Mouse (Mus musculus): ENCODE results near the gene Mcm3ap. TPM values are rescaled to one million over a fixed set of nuclear protein-coding genes. Genes with fewer than 3 reads are reported as not detected.
A peak's percentile ranks its signal among the peaks of the same experiment; 100 is the strongest.

Gene Mcm3ap
- total RNA-seq, 2 experiments from 2014 or later = 33.0 to 37.5 TPM

DNA sequence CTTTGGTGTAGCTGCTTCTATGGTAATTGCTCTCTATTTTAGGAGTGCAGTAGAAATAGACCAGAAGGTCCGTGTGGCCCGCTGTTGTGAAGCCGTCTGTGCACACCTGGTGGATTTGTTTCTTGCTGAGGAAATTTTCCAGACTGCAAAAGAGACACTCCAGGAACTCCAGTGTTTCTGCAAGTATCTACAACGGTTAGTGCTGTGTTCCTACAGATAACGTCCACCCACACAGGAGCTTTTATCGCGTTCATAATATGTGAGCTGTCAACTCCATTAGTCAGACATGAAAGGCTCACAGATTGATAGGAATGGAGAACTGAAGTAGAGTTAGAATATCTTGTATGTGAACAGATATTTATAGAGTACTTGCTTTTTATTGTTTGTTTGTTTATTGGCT lies 27.6 kb downstream of the Mcm3ap start:
- DNase-seq = peak; percentile 20

DNA sequence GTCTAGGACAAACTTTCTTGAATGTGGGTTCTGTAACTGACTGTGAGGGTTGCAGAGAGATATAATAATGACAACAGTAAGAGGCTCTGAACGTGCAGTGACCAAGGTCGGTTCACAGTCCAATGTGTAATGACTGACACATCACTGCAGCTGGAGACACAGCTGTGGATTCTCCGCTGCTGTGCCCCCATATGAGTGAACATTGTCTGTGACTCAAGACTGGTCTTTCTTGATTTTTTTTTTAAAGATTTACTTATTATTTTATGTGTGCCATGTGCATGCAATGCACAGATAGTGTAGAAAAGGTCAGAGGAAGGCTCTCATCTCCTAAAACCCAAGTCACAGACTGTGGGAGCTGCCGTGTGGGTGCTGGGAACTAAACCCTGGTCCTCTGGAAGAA lies 28.8 kb downstream of the Mcm3ap start:
- DNase-seq = no peak

DNA sequence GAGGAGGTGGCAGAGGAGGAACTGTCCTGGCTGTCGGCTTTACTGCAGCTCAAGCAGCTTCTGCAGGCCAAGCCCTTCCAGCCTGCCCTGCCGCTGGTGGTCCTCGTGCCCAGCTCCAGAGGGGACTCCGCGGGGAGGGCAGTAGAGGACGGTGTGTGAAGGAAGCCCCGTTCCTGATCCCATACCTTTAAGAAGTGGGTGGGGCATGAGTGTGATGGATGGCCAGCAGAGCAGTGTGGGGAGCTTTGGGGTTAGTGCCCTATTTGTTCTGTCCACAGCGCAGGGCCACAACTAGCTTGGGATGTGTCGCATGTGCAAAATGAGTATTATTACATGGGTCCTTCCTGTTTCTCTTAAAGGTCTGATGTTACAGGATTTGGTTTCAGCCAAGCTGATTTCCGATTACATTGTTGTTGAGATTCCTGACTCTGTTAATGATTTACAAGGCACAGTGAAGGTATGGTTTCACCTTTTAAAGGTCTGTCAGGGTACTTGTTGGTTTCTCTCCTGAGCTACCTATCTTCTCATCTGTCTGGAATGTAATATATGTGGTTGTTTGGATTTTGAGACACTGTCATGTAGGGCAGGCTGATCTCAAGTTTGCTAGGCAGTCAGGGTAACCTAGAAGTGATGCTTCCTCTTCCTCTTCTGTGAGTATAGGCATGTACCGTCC lies 35.7 kb downstream of the Mcm3ap start:
- no peak for DNase-seq

DNA sequence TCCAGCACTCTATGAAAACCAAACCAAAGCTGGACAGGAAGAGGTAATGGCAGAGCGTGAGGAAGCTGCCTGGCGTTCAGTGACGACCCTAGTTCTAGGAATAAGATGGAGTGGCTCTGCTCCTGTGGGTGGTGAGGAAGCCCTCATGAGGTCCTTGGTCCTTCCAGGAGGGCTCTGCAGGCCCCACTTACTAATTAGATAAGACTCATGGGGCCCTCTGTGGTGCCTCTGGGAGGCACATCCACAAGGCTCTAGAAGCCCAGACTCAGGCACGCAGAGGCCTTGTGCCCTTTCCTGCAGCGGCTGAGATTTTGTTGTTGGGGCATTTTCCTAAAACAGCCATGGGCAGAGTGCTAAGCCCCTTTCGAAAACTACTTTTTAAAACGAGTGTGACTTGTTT lies 37.1 kb downstream of the Mcm3ap start:
- DNase-seq = no peak

DNA sequence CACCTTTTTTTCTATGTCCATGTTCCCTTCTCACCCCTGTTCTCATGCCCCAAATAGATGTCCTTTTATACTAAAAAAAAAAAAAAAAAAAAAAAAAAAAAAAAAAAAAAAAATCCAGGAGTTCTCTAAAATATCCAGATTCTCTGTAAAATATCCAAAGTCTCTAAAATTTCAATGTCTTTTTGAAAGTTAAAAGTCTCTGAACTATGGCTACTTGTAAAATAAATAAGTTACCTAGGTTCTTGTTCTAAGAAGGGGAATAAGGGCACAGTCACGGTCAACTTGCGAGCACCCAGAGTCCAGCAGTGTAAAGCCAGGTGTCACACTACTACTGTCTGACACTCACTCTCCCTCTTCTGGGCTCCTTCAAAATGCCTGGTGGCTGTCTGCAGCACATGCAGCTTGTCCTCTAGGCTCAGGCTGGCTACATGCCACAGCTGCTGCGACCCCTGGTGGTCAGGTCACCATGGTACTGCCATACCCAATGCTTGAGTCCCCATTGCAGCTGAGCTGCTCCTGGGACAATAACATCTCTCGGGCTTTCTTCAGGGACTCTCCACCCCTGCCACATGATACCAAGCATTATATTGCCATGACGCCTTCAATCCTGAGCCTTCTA lies 44.3 kb downstream of the Mcm3ap start:
- DNase-seq = peak; percentile 95

- DNase-seq = no peak
These were observed 62.2 kb downstream of the Mcm3ap start for GRCm38 (mm10) chr10:76530922-76531321.

GRCm38 (mm10) chr10:76531375-76531774 lies 62.6 kb downstream of the Mcm3ap start, which contains the start of gene Lss:
Gene Lss, plus strand, starts transcription at chr10:76531588.
- peak; percentile 97 for DNase-seq

- no peak for DNase-seq
These were observed 63.1 kb downstream of the Mcm3ap start for GRCm38 (mm10) chr10:76531828-76532227.

DNA sequence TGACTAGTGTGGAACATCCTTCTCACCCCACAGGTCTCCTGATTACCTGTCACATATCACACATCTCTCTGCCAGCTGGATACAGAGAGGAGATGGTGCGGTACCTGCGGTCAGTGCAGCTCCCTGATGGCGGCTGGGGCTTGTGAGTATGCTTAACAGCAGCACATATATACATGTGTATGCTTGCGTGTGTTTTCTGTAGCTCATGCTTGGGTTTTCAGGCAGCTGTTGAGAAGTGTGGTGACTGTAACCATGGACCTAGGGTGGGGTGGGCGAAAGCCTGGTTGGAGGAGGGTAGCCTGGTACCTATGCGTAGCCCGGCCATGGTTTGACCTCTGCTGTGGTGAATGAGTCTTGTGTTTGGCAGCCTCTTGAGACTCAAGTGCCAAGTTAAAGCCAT lies 66.8 kb downstream of the Mcm3ap start:
- DNase-seq = no peak

- no peak for DNase-seq
These were observed 68.9 kb downstream of the Mcm3ap start for GRCm38 (mm10) chr10:76537619-76538018.

- DNase-seq = no peak
These were observed 72.8 kb downstream of the Mcm3ap start for GRCm38 (mm10) chr10:76541336-76542085.

DNA sequence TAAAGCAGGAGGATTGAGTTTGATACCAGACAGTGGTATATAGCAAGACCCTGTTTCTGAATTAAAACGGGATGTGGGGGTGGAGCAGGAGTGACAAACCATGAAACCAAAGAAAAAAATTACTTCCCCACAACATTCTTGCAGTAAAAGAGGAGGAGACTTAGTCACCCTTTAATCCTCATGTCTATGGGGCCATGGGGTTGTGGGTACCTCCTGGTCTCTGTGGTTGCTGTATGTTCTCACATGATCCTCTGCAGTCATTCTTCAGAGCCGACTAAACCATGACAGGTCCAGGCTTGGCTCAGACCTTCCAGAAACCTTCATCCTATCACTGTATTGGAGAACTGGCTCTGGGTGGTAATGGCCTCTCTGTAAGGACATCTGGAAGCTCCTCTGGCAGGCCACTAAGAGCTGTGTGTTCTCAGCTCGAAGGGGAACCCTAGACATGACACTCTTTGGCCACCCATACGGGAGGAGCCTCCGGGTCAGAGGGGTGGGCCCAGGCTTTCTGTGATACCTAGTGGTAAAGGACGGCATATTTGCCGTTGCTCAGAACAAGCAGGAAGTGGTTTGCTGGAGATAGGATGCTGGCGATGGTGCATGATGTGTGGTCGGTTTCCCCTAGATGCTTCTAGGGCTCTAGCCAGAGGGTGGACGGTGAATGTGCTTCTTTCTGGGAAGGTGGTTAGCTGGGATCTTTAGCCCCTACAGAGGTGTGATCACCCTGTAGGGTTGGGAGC lies 74.1 kb downstream of the Mcm3ap start:
- no peak for DNase-seq

- no peak for DNase-seq
These were observed 77.8 kb downstream of the Mcm3ap start for GRCm38 (mm10) chr10:76546566-76546965.

- DNase-seq = no peak
These were observed 79.5 kb downstream of the Mcm3ap start for GRCm38 (mm10) chr10:76548218-76548617.

GRCm38 (mm10) chr10:76550458-76550857 lies 81.7 kb downstream of the Mcm3ap start:
- DNase-seq = peak; percentile 20

GRCm38 (mm10) chr10:76551556-76551955 lies 82.8 kb downstream of the Mcm3ap start:
- no peak for DNase-seq

DNA sequence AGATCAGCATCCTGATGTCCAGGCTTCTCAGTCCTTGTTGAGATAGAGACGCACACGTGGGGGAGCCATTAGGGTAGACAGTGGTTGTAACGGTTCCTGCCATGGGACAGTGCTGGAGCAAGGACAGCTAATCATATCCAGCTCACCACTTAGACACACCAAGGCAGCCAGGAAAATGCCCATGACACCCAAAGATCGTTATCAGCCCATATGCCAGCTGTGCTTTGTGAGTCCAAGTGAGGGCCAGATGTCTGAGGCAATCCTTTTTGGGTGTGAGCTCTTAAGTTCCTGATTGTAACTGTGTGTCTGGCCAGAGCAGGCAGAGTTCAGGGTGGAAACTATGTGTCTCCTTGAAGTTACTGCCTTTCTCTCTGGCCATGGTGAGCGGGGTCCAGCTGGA lies 85.3 kb downstream of the Mcm3ap start:
- no peak for DNase-seq

- no peak for DNase-seq
These were observed 93.2 kb downstream of the Mcm3ap start, which contains the start of gene Spatc1l for GRCm38 (mm10) chr10:76561972-76562371. Gene Spatc1l, plus strand, starts transcription at chr10:76562272.
